Mouse (Mus musculus) limb, embryonic 11.5 days (tissue): ENCODE data around the gene Spaca4. TPM values are rescaled to one million over a fixed set of nuclear protein-coding genes. Genes with fewer than 3 reads are reported as not detected.

Source experiments
- ATAC-seq: fragments of 200-750 bp; cut with Nextera tagmentation; 2 replicates; pipeline ENCODE4 v1.8.0; 2017; ENCODE audit warnings: low read depth; ENCODE audit not compliant: insufficient number of reproducible peaks, low FRiP score, low TSS enrichment
- DNase-seq: peaks from one replicate; pipeline ENCODE4 v3.0.0-alpha.2; 2015; ENCODE audit warnings: low spot score
- H3K27ac ChIP-seq: fragments of 300-500 bp; sonication (generic); replicated peaks from 2 replicates; pipeline ENCODE4 v1.5.1; 2014; ENCODE audit warnings: low read depth, mild to moderate bottlenecking, low read length
- H3K27me3 ChIP-seq: fragments of 300-500 bp; sonication (generic); 2 replicates; pipeline ENCODE4 v1.6.1; 2014; ENCODE audit warnings: mild to moderate bottlenecking, low read length, mixed read lengths; ENCODE audit not compliant: control insufficient read depth, insufficient read depth
- H3K36me3 ChIP-seq: fragments of 300-500 bp; sonication (generic); 2 replicates; pipeline ENCODE4 v1.6.1; 2014; ENCODE audit warnings: mild to moderate bottlenecking, low read length, moderate library complexity, mixed read lengths; ENCODE audit not compliant: control insufficient read depth, insufficient read depth
- H3K4me1 ChIP-seq: fragments of 300-500 bp; sonication (generic); 2 replicates; pipeline ENCODE4 v1.6.1; 2014; ENCODE audit warnings: low read length, mixed read lengths; ENCODE audit not compliant: control insufficient read depth, insufficient read depth
- H3K4me2 ChIP-seq: fragments of 300-500 bp; sonication (generic); 2 replicates; pipeline ENCODE4 v1.6.1; 2014; ENCODE audit warnings: low read depth, mild to moderate bottlenecking, moderate library complexity; ENCODE audit not compliant: severe bottlenecking
- H3K4me3 ChIP-seq: fragments of 300-500 bp; sonication (generic); 2 replicates; pipeline ENCODE4 v1.5.1; 2014; ENCODE audit warnings: low read depth, low read length
- H3K9ac ChIP-seq: fragments of 300-500 bp; sonication (generic); 2 replicates; pipeline ENCODE4 v1.6.1; 2014; ENCODE audit warnings: mild to moderate bottlenecking, low read length
- H3K9me3 ChIP-seq: fragments of 300-500 bp; sonication (generic); 2 replicates; pipeline ENCODE4 v1.6.1; 2016; ENCODE audit warnings: low read length; ENCODE audit not compliant: control insufficient read depth
- WGBS: fragments of 180-500 bp; shearing (Covaris S2); extraction: QIAGEN DNeasy Blood & Tissue Kit; methylation state at CpG from one replicate; pipeline ENCODE4 v1.1.7; 2014; 5-methylcytosine and 5-hydroxymethylcytosine counted together
- polyA plus RNA-seq: library from polyadenylated mRNA; unstranded; fragments of >200 nt; fragmentation: Nextera tagmentation; extraction: Ambion mirVana; gene quantifications from 2 replicates; pipeline ENCODE4 v1.2.1, GENCODE M21; 2014

The Spaca4 gene
- polyA plus RNA-seq, 1 experiment from 2014 or later = not detected

- H3K9ac ChIP-seq = no peak within 1 kb of the TSS
- no peak within 1 kb of the TSS for H3K27ac ChIP-seq
- no peaks in the 10 kb centered on the region for H3K27me3 ChIP-seq
- peaks cover 5% of the 10 kb centered on the region for H3K4me1 ChIP-seq
- ATAC-seq (no peak), DNase-seq (no peak)
- 70% methylated on average over 7 of the region's 7 CpGs for WGBS
- H3K4me2 ChIP-seq = no peak within 1 kb of the TSS
- H3K4me3 ChIP-seq = no peak within 1 kb of the TSS
- no peaks in the 10 kb centered on the region for H3K9me3 ChIP-seq
- no peaks in the 10 kb centered on the region for H3K36me3 ChIP-seq
Observed at GRCm38 (mm10) chr7:45683396-45684050, 42.1 kb downstream of the Spaca4 start, which contains the start of gene Ntn5. Gene Ntn5, plus strand, starts transcription at chr7:45684022.

GRCm38 (mm10) chr7:45682144-45683126 lies 43.2 kb downstream of the Spaca4 start:
- H3K27ac ChIP-seq = no peak overlapping the region

DNA sequence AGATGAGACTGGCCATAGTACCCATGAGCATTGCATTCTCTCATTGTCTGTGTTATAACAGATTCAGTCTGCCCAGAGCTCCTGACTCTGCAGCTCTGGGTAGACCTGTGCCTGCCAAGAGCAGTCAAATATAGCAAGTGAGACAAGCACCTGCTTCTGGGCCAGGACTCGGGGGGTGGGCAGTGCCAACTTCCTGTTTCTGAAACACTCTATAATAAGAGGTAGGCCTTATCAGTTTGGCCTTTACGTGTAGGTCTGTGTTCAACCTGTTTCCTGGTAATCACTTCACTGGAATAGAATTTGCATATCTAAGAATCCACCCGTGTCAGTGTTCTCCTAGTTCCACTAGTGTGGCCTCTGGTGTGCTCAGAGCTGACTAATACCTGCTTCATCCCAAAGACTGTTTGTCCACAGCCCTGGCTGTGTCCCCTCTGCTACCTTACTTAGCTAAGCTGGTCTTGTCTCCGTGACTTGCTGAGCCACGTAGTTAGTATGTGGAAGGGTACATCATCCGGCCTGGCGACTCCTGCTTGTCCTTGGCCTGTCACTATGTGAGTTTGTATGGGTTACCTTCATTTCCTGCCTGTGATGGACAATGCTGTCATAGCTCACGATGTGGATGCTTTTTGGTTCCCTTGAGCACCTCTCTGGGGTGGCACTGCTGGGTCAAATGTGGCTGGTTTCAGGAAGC lies 44.4 kb downstream of the Spaca4 start:
- DNase-seq (no peak), ATAC-seq (no peak)
- Histone ChIP-seq H3K4me2 (no peak overlapping the region), H3K4me3 (no peak overlapping the region), H3K36me3 (no peaks in the 10 kb centered on the region), H3K9me3 (no peaks in the 10 kb centered on the region), H3K4me1 (peaks cover 3% of the 10 kb centered on the region), H3K9ac (no peak overlapping the region), H3K27ac (no peak overlapping the region), H3K27me3 (no peaks in the 10 kb centered on the region)
- WGBS = 86% methylated on average over 8 of the region's 8 CpGs

More at GRCm38 (mm10) chr7:45682144-45683126, 43.2 kb downstream of the Spaca4 start:
- H3K9me3 ChIP-seq = no peaks in the 10 kb centered on the region
- peak overlapping the region; percentile 2; the same call in 1 of the 2 replicates for H3K4me2 ChIP-seq
- H3K9ac ChIP-seq = peak overlapping the region; percentile 45; the same call in 1 of the 2 replicates
- peaks cover 5% of the 10 kb centered on the region for H3K4me1 ChIP-seq
- DNase-seq (peak; percentile 97), ATAC-seq (peak; percentile 56)
- no peaks in the 10 kb centered on the region for H3K27me3 ChIP-seq
- 34% methylated on average over 14 of the region's 14 CpGs for WGBS
- no peak overlapping the region for H3K4me3 ChIP-seq
- no peaks in the 10 kb centered on the region for H3K36me3 ChIP-seq

GRCm38 (mm10) chr7:45679966-45680621 lies 45.5 kb downstream of the Spaca4 start:
- no peaks in the 10 kb centered on the region for H3K27me3 ChIP-seq
- no peaks in the 10 kb centered on the region for H3K4me1 ChIP-seq
- no peak overlapping the region for H3K27ac ChIP-seq
- ATAC-seq (no peak), DNase-seq (no peak)
- H3K4me2 ChIP-seq = no peak overlapping the region
- H3K4me3 ChIP-seq = no peak overlapping the region
- no peaks in the 10 kb centered on the region for H3K9me3 ChIP-seq
- WGBS = 81% methylated on average over 14 of the region's 14 CpGs
- H3K9ac ChIP-seq = no peak overlapping the region
- H3K36me3 ChIP-seq = no peaks in the 10 kb centered on the region

DNA sequence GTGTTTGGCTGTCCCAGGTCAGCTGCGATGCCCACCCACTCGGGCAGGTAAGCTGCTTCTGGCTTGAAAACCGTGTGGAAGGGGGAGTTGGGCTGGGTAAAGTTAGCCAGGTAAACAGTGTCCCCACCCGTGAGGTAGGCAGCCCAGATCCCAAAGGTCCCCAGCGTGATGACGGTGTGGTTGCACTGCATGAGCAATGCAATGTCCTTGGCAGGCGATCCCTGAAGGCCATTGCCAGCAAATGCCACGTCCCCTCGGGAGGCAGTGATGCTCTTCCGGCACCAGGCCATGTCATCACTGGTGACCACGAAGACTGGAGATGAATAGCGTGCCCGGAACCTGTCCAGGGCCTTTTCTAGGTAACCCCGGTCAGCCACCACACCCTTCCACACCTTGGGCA lies 47.1 kb downstream of the Spaca4 start:
- 93% methylated on average over 14 of the region's 14 CpGs for WGBS
- DNase-seq (no peak), ATAC-seq (no peak)
- H3K36me3 ChIP-seq = no peaks in the 10 kb centered on the region
- no peak overlapping the region for H3K27ac ChIP-seq
- H3K4me3 ChIP-seq = no peak overlapping the region
- H3K9me3 ChIP-seq = no peaks in the 10 kb centered on the region
- H3K4me2 ChIP-seq = no peak overlapping the region
- H3K4me1 ChIP-seq = no peaks in the 10 kb centered on the region
- H3K9ac ChIP-seq = no peak overlapping the region
- H3K27me3 ChIP-seq = no peaks in the 10 kb centered on the region

GRCm38 (mm10) chr7:45677627-45678295 lies 47.9 kb downstream of the Spaca4 start:
- Histone ChIP-seq H3K9me3 (no peaks in the 10 kb centered on the region), H3K4me3 (no peak overlapping the region), H3K27me3 (no peaks in the 10 kb centered on the region), H3K4me2 (no peak overlapping the region), H3K9ac (no peak overlapping the region), H3K36me3 (no peaks in the 10 kb centered on the region), H3K27ac (no peak overlapping the region), H3K4me1 (no peaks in the 10 kb centered on the region)
- ATAC-seq (no peak), DNase-seq (no peak)
- WGBS = 77% methylated on average over 7 of the region's 7 CpGs
